Mouse (Mus musculus) ES-E14 (cell line): ENCODE results near the gene Vars. TPM values are rescaled to one million over a fixed set of nuclear protein-coding genes. Genes with fewer than 3 reads are reported as not detected.
A peak's percentile ranks its signal among the peaks of the same experiment; 100 is the strongest.
"Not testable (repeated sequence)": the region's sequence is repeated elsewhere in the genome, so short reads cannot be mapped to it uniquely, and the experiment has no call there.

Experiments used
- DNase-seq: peaks from one replicate; pipeline ENCODE4 v3.0.0-alpha.2; 2013; ENCODE audit warnings: low read depth, low spot score
- H3K27ac ChIP-seq: 2 replicates; pipeline ENCODE4 v1.5.1; 2012; ENCODE audit warnings: low read depth, mild to moderate bottlenecking, low read length, moderate library complexity, mixed read lengths; ENCODE audit not compliant: poor library complexity, insufficient read depth, severe bottlenecking
- H3K36me3 ChIP-seq: 2 replicates; pipeline ENCODE4 v1.6.1; 2012; ENCODE audit warnings: mild to moderate bottlenecking, low read length, moderate library complexity, mixed read lengths; ENCODE audit not compliant: control insufficient read depth, poor library complexity, insufficient read depth, severe bottlenecking
- H3K4me1 ChIP-seq, 2 experiments: fragments of 150-350 bp in 1 of 2; sonication (generic) in 1 of 2; 2 replicates each; pipeline ENCODE4 v1.6.1; 2012; ENCODE audit warnings: low read length in 2 of 2, mild to moderate bottlenecking in 1 of 2, mixed read lengths in 1 of 2; ENCODE audit not compliant: control insufficient read depth in 2 of 2, insufficient read depth in 2 of 2, poor library complexity in 1 of 2
- H3K4me3 ChIP-seq, 2 experiments: fragments of 150-350 bp in 1 of 2; sonication (generic) in 1 of 2; 2 replicates each; pipeline ENCODE4 v1.5.1; 2012; ENCODE audit warnings: low read length in 2 of 2, low read depth in 1 of 2, mild to moderate bottlenecking in 1 of 2, mixed read lengths in 1 of 2; ENCODE audit not compliant: insufficient read depth in 1 of 2, poor library complexity in 1 of 2, severe bottlenecking in 1 of 2
- H3K9ac ChIP-seq: 2 replicates; pipeline ENCODE4 v1.6.1; 2012; ENCODE audit warnings: low read depth, mild to moderate bottlenecking, low read length, mixed read lengths; ENCODE audit not compliant: poor library complexity, insufficient read depth, severe bottlenecking
- H3K9me3 ChIP-seq: fragments of 150-350 bp; sonication (generic); 2 replicates; pipeline ENCODE4 v1.6.1; 2012; ENCODE audit warnings: low read depth, mild to moderate bottlenecking, low read length; ENCODE audit not compliant: control insufficient read depth, insufficient read depth
- CHD2 ChIP-seq: IDR thresholded peaks from 2 replicates; pipeline ENCODE4 v1.6.1; 2014; ENCODE audit warnings: mild to moderate bottlenecking, low read depth, low read length, inconsistent platforms
- HCFC1 ChIP-seq: IDR thresholded peaks from 2 replicates; pipeline ENCODE4 v1.6.1; 2012; ENCODE audit warnings: low read length, inconsistent platforms, borderline replicate concordance; ENCODE audit not compliant: insufficient read depth
- MAFK ChIP-seq: IDR thresholded peaks from 2 replicates; pipeline ENCODE4 v1.6.1; 2014; ENCODE audit warnings: mild to moderate bottlenecking, low read depth, low read length, inconsistent platforms; ENCODE audit not compliant: insufficient read depth
- ZC3H11A ChIP-seq: IDR thresholded peaks from 2 replicates; pipeline ENCODE4 v1.6.1; 2012; ENCODE audit warnings: low read depth, mild to moderate bottlenecking, inconsistent platforms, low read length, borderline replicate concordance
- ZNF384 ChIP-seq: IDR thresholded peaks from 2 replicates; pipeline ENCODE4 v1.6.1; 2012; ENCODE audit warnings: low read depth, low read length, inconsistent platforms
- in situ Hi-C, 2 experiments: fragments of 600-800 bp; cut with MboI; formaldehyde crosslinking; loops; one replicate each; pipeline ENCODE4 v1.15.1; 2025; ENCODE audit warnings: low sequenced_read_pairs in 2 of 2, inconsistent platforms in 1 of 2; ENCODE audit not compliant: unreplicated experiment in 2 of 2
- total RNA-seq: library from RNA; depleted of rRNA; stranded (reverse); fragments of 300-350 nt; gene quantifications from 2 replicates; pipeline ENCODE4 v1.2.3, GENCODE M21; 2012

Vars gene
- total RNA-seq, 1 experiment: 303 TPM

DNA sequence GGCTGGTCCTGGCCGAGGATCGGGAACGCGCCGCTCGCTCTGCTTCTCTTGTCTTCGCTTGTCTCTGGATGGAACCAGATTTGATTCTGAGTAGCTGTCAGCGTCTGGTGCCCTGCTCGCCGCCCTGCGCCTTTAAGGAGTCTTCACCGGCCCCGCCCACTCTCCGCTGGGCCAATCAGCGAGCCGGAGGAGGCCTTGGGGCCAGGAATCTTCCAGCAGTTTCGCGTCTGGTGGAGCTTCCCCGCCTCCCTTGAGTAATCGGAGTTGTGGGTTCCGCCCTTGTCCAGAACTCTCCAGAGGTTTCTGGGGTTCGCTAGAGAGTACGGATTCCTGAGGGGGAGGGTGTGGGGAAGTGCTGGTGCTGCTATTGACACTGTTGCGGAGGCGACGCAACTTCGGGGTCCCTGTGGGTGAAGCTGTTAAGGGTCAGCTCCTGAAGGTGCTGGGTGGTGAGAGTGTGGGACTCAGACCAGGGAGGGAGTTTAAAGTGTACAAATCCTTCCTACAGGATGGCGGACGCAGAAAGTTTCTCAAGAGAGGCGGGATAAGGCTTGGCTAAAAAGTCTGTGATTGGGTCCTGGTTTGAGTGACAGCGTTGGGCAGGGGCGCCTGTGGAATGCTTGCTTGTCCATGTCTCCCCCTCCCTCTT lies 41.5 kb upstream of the Vars start, which contains the start of gene Hspa1b:
TSS of gene Hspa1b (minus strand) at position 109 of the 649 bp plus-strand sequence.
- Histone ChIP-seq H3K27ac (peak within 1 kb of the TSS; percentile 89), H3K9ac (peak within 1 kb of the TSS; percentile 75), H3K4me3 (peak within 1 kb of the TSS; percentile 85 to 94)
- H3K4me1 ChIP-seq, in situ Hi-C loops, H3K9me3 ChIP-seq, H3K36me3 ChIP-seq, DNase-seq: not testable (repeated sequence)

DNA sequence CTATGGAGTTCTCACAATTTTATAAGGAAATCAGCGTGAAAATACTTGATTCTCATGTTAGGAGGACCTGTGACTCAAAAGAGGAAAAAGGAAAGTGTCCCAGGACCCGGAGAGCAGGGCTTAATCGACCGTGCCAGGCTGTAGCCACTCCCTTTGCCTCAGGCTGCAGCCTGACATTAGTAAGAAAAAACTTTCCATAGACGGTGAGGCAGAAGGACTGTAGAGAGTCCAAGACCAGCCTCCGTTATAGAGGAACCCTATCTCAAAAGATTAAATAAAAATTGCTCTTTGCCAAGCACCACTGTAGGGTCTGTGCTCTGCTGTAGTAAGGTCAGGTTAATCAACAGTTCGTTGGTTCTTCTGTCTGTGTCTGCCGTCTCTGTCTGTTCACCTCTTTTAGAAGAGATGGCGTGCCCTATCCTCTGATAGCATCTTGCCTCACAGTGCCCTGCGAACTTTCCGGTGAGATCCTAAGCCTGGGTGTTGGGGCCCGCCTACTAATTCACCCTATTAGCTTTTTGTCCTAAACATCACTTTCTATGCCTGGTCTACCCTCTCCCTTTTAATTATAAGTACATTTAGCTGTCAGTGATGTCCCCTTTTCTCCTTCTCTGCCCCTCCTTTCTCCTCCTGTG lies 40.8 kb upstream of the Vars start:
- H3K27ac ChIP-seq: no peak overlapping the region
- in situ Hi-C loops: no loop called here
- H3K36me3 ChIP-seq: no peaks in the 10 kb centered on the region
- H3K4me1 ChIP-seq: peaks cover 3 to 9% of the 10 kb centered on the region in 2 experiments; a peak in 2 of 4 replicates
- 0 out of 2 replicates have a peak overlapping the region, but pooled peaks have one; percentile 1 for H3K9ac ChIP-seq
- no peak for TF ChIP-seq ZC3H11A
- no peak for TF ChIP-seq CHD2
- TF ChIP-seq MAFK: no peak
- no peak for TF ChIP-seq HCFC1
- TF ChIP-seq ZNF384: no peak
- H3K4me3 ChIP-seq: peak overlapping the region; percentile 85 to 94
- no peak for DNase-seq
- no peaks in the 10 kb centered on the region for H3K9me3 ChIP-seq

DNA sequence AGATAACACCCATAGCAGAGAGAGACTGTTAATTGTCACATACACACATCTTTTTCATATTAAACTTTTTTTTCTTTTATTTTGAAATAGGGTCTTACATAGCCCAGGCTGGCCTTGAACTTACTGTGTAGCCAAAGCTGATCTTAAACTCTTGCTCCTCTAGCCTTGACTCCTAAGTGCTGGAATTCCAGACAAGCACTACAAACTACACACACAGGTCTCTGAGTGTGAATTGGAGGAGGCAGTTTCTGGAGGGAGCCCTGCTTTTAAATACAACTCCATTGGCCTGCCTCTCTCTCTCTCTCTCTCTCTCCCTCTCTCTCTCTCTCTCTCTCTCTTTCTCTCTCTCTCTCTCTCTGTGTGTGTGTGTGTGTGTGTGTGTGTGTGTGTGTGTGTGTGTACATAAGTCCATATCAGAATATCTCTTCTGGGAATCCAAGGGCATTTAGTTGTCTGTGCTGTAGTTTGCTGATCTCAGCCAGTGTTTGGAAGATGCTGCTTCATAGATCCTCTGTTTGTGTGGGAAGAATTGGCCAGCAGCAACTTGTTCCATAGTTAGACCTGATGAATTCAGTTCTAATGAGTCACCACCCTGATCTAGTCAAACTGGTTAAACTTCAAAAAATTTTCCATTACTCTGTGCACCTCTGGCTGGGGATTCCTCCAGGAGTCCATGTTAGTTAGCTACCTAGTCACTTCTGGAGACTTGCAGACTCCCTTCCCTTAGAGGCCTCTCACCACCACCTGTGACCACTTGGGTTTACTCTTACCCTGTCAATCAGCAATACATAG lies 39.9 kb upstream of the Vars start:
- peaks cover 3 to 16% of the 10 kb centered on the region in 2 experiments; a peak in 2 of 4 replicates for H3K4me1 ChIP-seq
- no peak for DNase-seq
- H3K4me3 ChIP-seq: no peak overlapping the region
- TF ChIP-seq MAFK (no peak), ZC3H11A (no peak)
- in situ Hi-C loops: no loop called here
- H3K9ac ChIP-seq: no peak overlapping the region
- no peaks in the 10 kb centered on the region for H3K36me3 ChIP-seq
- no peak overlapping the region for H3K27ac ChIP-seq
- H3K9me3 ChIP-seq: no peaks in the 10 kb centered on the region

DNA sequence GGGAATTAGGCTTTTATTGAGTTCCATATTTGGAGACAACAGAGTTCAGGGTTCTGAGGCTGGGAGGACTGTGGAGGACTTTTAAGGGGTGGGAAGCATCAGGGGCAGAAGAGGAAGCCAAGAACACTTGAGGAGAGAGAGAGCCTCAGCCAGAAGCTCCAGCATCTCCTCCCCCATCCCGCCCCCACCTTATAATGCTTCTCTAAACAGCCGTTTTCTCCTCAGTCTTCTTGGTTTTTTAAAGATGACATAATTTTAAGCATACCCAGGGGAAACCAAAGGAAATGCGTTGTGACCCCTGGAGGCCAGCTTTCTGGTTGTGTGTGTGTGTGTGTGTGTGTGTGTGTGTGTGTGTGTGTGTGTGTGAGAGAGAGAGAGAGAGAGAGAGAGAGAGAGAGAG lies 38.7 kb upstream of the Vars start:
- TF ChIP-seq CHD2: no peak
- TF ChIP-seq ZC3H11A: no peak
- Histone ChIP-seq H3K4me1 (peaks cover 3 to 16% of the 10 kb centered on the region in 2 experiments; a peak in 2 of 4 replicates), H3K27ac (no peak overlapping the region), H3K4me3 (no peak overlapping the region), H3K9ac (no peak overlapping the region), H3K9me3 (no peaks in the 10 kb centered on the region), H3K36me3 (no peaks in the 10 kb centered on the region)
- in situ Hi-C loops: no loop called here
- no peak for DNase-seq

DNA sequence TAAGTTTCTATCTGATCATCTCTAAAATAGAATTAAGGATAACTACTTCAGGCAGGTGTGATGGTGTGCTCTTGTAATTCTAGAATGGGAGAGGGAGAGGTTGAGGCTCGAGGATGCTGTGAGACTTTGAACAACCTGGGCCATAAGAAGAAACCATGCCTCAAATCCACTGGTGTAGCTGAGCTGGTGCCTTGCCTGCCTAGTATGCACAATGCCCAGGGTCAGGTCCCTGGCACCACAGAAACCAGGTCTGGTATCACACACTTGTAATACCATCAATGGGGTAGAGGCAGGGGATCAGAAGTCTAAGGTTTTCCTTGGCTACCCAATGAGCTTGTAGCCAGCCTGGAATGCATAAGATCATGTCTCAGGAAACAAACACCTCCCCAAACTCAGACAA lies 37.9 kb upstream of the Vars start:
- H3K4me3 ChIP-seq: no peak overlapping the region
- in situ Hi-C loops: no loop called here

More for the DNA sequence above, 37.9 kb upstream of the Vars start:
- DNase-seq: no peak
- TF ChIP-seq MAFK (no peak), HCFC1 (no peak), ZC3H11A (no peak), CHD2 (no peak), ZNF384 (no peak)
- H3K4me1 ChIP-seq: peaks cover 3 to 16% of the 10 kb centered on the region in 2 experiments; a peak in 2 of 4 replicates
- no peak overlapping the region for H3K27ac ChIP-seq
- no peak overlapping the region for H3K9ac ChIP-seq
- H3K36me3 ChIP-seq: no peaks in the 10 kb centered on the region
- no peaks in the 10 kb centered on the region for H3K9me3 ChIP-seq
